Mouse (Mus musculus) brain, embryonic 18.5 days (tissue): Measurements from ENCODE around the gene Lmntd2.
A peak's percentile ranks its signal among the peaks of the same experiment; 100 is the strongest.

Experiments
- DNase-seq: peaks from one replicate; pipeline ENCODE4 v3.0.0-alpha.2; 2012; ENCODE audit warnings: low read depth, low spot score

Gene Lmntd2

DNA sequence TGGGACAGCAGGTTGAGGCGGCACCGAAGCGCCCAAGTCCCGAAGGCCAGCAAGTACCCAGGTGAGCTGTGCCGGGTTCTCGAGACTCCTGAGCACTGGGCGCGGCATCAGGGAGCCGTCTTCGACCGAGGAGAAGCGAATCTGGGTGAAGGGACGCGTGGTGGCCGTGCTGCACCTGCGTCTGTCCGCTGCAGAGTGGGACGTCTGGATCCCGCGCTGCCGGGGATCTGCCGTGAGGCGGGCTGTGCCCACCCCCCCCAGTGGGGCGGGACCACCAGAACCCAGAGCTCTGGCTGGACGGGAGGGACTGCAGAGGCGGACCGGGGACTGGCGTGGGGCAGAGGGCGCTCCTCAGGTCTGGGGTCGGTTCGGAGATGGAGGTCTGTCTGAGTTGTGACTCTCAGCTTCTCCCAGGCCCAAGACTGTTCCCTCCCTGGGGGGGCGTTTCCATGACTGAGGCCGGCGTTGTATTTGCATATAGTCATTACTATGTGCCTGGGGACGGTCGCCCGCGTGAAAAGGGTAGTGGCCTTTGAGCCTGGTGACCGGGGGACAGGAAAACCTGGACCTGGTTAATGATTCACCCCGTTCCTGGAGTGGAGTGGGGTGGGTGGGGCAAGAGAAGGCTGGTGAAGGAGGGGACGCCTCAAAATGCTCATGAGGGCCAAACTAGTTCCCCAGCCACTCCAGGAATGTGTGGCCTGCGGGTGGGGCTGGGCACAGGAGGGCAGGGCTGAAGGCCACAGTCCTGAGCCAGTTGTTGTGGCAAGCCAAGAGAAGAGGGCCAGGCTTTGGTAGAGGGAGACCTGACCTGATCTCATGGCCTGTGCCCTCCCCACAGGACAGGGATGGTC, 2.2 kb upstream of the Lmntd2 start:
- DNase-seq, result no peak

DNA sequence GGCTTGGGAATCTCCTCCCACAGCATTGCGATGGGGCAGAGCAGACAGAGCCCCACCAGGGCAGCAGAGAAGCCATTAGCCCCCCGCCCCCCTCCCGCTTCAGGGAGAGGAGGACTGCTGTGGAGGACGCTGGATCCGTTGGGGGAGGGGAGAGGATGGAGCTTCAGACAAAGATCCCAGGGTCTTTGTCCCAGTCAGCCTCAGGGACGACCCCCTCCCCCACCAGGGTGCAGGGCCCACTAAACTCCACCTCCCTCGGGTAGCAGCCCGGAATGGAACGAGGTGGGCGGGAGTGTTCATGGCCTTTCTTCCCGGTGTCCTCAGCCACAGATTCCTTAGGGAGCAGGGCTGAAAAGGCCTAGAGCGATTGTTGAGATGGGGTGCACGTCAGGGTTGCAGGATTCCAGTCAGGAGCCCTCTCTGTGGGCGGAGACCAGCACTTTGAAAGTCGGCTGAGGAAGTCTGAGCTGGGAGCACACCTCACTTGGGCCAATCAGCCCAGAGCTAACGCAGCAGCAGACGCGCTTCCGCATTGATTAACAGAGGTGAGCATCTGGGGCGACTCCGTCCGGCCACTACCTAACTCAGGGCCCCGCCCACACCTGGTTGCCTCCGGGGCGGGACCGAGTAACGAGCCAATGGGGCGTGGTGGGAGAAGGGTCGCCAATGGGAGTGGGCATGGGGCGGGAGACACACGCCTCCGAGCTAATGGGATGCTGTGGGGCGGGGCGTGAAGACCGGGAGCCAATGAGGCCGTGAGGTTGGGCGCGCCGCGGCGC, 1.4 kb upstream of the Lmntd2 start, which contains the start of gene Rassf7:
Rassf7 (plus strand) TSS at position 760 of the 779 bp plus-strand sequence.
- DNase-seq, result peak; percentile 81

DNA sequence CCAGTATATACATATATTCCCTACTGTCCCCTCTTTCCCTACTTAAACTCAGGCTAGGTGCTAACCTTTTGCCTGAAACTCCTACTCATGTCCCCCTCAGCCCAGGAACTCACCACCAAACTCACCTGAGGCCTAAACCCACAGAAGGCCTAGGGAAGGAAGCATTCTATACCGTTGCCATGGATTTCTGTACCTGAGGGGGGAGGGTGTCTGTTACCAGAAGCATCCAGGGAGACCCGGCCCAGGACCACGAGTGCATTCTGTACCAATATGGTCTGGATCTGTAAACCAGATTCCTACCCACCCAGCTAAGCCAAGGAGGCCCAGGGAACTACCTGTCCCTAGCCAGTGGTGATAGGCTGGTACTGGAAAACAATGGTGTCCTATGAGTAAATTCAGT, 430 bp upstream of the Lmntd2 start:
- no peak for DNase-seq

DNA sequence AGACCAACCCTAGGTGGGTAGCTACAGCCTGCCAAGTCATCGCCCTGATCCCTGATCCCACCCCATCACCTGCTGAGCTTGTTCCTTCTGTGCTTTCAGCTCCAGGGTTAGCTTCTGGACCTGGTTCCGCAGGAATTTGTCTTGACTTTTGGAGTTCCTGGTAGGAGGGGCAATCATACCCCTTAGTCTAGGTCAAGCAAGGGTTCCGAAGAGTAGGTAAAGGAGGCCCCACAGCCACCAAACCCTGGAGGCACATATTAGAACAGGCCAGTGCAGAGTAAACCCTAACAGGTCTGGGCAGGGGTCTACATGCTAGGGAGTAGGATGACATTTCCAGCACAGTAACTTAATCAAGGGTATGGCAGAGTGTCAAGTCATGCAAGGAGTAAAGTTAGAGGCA, 747 bp downstream of the Lmntd2 start:
- DNase-seq, result no peak

DNA sequence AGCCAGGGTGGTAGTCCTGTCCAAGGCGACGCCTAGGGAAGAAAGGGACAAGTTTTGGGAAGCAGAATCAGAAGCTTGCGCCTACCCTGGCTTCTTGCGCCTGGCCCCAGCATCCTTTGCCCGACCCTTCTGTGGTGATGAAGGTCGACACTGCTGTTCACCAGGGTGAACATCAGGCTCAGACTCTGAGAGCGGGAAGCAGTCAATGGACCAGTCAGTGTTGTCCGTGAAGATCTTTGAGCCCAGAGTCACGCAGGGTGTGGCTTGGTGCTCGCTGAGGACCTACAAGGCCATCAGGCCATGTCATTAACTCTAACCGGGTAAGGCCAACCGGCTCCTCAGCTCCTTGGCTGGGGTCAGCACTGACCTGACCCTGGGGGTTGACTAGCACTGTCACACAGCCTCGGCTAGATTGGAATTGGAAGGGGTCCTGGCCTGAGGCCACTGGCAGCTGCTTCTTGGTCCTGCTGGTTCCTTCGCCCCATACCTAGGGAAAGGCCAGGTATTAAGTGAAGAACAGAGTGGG, 3.2 kb downstream of the Lmntd2 start:
- no peak for DNase-seq

DNA sequence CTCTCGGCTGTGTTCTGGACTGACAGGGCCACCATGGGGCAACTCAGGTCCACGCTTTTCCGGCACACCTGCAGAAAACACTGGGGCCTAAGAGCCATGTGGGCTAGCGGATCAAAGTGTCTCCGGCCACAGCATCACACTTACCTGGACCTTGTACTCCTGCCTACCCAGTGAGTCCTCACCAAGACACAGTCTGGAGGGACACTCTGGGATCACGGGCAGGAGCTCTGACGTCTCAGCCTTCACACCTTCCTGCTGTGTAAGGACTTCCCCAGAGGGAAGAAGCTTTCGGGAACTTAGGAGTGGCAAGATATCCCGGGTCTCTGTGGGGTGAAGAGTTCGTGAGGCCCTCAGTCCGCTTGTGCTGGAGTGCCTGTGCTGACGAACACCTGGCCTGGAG, 3.7 kb downstream of the Lmntd2 start:
- no peak for DNase-seq

DNA sequence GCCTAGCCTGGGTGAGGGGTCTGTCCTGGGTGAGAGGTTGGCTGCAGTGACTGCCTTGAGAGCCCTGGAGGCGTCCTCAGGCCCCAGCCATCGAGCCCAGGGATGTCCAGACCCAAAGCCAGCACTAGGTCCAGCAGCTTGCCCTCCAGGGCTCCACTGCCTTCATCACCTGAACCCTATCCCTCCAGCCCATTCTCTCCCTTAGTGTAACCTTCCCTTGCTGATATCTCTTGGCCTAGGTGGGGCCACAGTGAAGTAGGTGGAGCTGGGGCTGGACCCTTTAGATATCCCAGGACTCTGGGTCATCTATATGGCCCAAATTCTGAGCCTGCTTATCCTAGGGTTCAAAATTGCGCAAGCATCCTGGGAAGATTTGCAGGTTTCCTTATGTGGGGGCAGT, 4.4 kb downstream of the Lmntd2 start:
- no peak for DNase-seq

DNA sequence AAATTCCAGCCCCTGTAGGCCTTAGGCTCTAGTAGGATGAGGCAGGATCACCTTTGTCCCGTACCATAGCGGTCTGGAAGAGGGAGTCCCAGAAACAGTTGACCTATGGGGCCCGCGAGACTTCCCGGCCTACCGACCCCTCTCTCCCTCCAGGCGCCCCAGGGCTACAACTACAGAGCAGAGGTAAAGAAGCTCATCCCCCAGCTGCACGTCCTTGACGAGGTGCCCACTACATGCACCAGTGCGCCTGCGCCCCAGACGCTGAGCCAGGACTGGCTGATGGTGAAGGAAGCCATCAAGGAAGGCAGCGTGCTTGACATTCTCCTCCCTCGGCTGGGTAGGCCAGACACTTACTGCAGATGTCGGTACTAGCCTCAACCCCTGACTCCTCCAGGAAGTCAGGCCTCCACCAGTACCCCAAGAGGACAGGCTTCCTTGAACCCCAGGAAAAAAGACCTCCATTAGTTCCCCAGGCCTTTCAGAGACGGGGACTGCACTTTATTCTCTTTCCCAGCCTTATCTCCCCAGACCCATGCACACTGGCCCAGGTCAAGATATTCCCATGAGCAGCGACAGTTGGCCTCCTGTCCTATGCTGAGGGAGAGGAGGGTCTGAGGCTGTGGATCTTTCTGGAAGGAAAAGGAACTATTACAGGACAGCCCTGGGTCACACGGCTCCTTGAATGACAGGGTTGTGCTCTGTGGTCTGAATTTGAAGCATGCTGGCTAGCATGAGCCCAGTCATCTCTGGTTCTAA, 7.5 kb downstream of the Lmntd2 start:
- DNase-seq, result no peak

DNA sequence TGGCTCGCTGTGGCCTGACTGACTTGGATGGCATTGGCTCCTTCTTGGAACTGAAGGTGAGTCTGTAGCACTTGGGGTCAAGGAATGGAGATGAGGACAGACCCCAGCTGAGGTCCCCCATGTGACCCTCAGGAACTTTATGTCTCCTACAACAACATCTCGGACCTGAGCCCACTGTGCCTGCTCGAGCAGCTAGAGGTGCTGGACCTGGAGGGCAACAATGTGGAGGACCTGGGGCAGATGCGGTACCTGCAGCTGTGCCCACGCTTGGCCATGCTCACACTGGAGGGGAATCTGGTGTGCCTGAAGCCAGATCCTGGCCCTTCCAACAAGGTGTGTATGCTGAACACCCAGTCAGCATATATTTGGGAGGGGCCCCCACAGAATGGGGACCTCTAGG, 8.4 kb downstream of the Lmntd2 start:
- DNase-seq, result no peak

DNA sequence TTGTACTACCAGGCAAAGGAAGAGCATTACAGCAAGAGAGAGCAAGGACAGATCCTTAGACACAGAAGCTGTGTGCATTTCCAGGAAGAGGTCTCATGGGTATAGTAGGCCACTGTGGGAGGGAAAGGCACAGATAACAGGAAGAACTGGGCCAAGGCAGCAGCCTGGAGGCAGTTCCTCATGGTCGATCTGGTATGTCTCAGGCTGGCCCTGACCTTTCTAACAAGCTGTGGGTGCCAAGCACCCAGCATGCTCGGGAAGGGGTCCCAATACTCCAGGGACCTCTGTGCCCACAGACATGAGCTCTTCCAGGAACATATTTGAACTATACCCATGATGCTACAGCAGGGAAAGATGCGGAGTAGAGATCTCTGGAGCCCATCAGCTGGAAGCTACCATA, 9.3 kb downstream of the Lmntd2 start:
- no peak for DNase-seq

DNA sequence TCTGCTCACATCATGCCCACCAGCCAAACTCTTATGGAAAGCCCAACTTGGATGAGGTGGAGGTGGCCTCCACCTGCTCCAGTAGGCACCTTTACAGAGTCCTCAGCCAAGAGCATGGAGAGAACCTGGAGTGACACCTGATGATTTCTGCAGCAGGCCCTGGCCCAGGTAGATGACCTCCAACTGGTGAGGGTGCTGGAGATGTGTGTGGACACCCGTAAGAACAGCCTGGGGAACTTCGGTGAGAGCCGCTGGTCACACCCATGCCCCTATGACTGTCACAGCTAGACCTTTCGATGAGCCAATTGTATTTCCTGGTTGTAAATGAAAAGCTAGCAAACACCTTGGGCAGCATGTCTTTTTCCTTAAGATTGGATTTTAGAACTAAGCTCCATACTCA, 15.8 kb downstream of the Lmntd2 start:
- DNase-seq, result no peak

DNA sequence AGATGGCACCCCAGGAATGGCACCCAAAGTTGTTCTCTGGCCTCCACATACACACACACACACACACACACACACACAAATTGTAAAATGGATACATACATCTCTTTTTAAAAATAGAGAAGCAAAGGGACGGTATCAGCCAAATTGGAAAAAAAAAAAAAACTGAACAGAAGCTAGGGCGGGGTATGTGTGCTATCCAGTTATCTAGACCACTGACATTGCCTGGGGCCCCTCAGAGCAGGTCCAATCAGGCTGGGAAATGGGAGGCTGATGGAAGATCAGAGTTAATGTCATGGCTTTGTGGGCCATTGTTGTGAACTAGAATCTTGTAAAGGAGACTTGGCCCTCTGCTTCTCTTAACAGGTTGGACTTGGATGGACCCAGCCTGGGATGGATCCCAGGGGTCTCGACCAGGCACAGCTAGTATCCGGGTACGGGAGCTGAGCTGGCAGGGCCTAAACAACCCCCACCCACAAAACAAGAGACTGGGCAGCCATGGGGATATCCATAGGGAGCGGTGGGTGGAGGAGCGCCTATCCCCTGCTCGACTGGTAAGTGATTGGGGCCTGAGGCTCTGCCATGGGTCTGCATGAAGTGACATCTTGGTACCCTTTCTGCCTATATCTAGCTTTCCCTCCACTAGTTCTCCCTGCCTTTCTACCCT, 17.1 kb downstream of the Lmntd2 start:
- DNase-seq, result no peak

DNA sequence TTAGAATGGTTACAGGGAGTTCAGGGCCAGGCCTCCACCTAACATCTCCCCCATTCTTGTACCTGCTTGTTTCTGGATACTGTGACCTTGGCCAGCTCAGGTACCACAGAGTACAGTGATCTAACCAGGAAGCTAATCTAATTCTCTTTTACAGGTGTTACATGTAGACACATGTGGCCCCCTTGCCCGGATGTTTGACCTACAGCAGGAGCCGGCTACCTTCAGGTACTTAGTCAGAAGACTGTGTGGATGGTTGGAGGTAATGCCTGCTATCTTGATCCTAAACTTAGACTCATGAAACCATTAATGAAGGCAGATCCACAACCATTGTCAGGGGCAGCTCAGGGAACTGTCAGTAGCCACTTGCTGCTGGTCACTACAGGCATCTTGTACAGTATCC, 18.1 kb downstream of the Lmntd2 start:
- DNase-seq, result no peak

DNA sequence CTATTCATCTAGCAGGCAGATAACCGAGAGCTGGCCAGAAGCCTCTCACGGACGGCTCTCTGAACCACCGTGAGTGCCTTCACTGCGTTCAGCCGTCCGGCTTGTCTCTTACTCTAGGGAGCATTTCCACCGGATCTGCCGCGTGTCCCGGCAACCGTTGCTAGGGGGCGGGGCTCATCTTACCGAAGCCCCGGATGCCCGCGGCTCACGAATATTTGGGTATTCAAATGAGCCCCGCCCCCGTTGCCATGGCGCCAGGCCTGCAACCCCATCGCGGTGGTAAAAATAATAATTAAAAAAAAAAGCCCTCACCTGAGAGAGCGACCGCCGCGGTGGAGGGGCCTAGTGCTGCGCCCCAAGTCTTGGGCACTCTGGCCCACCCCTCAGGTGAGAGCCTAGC, 19.1 kb downstream of the Lmntd2 start:
- DNase-seq, result peak; percentile 73

DNA sequence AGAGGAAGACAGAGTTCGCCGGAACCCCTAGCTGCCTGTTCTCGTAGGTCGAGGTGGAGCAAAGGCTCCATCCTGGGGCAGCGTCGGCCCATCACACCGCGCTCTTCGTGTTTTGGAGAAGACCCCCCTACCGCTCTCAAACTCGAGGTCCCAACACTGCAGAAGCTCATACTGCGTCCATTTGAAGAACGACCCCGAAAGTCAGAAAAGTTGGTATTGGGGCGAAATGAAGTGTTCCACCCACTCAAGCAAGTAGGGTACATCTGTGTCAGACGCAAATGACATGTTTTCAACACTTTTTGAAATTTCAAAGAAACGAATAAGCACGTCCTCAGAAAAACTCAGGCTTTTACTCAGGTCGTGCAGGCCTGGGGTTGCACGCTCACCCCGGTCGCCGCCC, 19.5 kb downstream of the Lmntd2 start:
- no peak for DNase-seq

DNA sequence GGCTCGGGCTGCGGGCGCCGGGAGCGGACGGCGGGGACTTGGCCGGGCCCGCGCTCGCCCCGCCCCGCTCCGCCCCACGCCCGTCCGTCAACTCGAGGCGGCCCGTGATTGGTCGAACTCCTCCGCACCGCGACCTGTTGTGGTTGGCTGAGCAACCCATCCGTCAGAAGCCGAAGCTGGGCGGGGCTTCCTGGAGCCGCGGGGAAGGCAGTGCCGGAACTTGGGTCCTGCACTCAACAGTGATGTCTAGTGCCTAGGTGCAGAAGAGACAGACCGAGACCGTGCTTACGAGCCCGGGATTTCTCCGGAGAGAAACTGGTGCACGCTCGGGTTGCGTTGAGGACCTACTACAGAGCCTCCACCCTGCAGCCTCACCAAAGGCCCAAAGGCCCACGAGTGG, 19.9 kb downstream of the Lmntd2 start, which contains the start of the genes Hras and Lrrc56:
Hras (minus strand) TSS at position 58 of the 400 bp plus-strand sequence.
Lrrc56 (plus strand) TSS at position 210 of the 400 bp plus-strand sequence.
- DNase-seq, result peak; percentile 90

DNA sequence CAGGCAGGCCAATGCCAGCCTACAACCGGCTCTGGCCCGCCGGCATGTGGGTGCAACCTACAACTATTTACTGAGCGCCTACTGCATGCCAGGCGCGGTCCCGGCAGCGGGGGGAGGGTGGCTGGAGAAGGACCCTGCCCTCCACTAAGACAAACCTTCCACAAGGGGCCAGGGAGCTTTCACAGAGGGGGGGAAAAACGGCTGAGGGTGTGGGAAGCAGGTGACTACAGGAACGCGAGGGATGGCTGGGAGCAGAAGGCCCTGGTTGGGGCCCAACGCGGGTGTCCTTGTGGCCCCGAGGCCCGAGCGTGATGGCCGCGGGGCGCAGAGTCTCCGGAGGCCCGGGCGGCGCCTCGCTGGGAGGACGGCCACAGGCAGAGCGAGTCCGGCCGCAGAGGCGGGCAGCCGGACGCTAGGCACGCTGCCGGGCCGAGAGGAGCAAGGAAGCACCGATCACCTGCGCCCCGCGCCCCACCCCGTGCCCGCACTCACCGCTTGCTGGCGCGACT, 20.5 kb downstream of the Lmntd2 start:
- no peak for DNase-seq

DNA sequence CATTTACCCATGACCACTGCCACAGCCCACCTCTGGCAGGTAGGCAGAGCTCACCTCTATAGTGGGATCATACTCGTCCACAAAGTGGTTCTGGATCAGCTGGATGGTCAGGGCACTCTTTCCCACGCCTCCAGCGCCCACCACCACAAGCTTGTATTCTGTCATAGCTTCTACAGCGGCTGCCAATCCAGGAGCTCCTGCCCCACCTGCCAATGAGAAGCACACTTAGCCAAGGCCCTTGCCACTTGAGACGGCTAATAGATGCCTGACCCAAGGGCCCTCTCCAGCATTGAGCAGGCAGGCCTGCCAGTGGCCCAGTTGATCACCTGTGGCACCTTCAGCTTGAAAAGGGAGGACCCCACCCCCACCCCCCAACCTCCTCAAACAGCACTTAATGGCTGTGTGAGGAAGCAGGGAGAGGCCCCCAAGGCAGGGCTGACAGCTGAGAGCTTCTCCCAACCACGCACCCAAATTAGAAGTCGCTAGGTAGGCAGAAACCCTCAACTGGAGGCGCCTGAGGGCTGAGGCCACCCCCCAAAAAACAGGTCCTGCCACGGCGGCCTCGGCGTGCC, 21.0 kb downstream of the Lmntd2 start:
- no peak for DNase-seq

DNA sequence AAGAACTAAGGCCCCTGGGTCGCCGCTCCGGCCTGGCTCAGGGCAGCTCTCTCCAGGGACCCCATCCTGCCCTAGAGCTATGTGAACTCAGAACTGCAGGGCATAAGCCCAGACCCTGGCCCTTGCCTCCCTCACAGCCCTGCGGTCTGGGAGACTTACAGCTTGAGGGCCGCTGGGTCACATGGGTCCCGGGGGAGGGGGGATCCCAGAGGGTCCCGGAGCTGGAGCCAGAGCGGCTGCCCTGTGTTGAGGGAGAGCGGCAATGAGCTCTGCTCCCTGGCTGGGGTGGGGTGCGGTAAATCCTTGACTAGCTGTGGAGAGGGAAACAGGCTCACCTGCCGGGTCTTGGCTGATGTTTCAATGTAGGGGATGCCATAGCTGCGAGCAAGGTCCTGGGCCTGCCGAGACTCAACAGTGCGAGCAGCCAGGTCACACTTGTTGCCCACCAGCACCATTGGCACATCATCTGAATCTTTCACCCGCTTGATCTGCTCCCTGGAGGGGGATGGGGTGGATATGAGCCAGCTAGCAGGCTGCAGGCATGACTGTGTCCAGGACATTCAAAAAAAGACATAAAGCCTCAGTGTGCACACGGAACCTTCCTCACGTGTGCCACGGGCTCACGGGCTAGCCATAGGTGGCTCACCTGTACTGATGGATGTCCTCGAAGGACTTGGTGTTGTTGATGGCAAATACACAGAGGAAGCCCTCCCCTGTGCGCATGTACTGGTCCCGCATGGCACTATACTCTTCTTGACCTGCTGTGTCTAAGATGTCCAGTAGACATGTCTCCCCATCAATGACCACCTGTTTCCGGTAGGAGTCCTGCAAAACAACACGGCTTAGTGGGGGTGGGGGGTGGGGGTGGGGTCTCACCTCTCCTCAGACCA, 21.8 kb downstream of the Lmntd2 start:
- DNase-seq, result no peak

DNA sequence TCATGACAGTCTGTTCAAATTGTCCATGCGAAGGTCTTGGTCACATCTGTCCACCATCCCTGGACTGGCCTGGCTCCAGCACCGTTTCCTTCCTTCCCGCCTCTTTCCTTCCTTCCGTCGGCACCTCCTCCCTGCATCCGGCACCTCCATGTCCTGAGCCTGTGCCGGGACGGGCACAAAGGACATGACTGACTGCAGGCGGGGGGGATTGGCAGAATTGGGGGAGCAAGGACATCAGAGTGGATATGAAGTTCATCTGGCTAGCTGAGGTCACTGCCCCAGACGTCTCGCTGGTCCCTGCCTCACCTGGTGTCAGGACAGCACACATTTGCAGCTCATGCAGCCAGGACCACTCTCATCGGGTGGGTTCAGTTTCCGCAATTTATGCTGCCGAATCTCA, 22.8 kb downstream of the Lmntd2 start:
- no peak for DNase-seq
